Mouse (Mus musculus) forebrain, embryonic 16.5 days (tissue): ENCODE results near the gene Ano9. TPM values are rescaled to one million over a fixed set of nuclear protein-coding genes. Genes with fewer than 3 reads are reported as not detected.

Experiments used
- polyA plus RNA-seq: library from polyadenylated mRNA; unstranded; fragments of >200 nt; fragmentation: Nextera tagmentation; extraction: Ambion mirVana; gene quantifications from 2 replicates; pipeline ENCODE4 v1.2.1, GENCODE M21; 2015

The Ano9 gene
- polyA plus RNA-seq, 1 experiment from 2014 or later, result 0.22 TPM

Other genes starting within 250 kb of the Ano9 start
- 272 and 303 TPM in 2 replicates for gene Psmd13, start 235.8 kb downstream of the Ano9 start, polyA plus RNA-seq
- gene Sirt3, start 235.5 kb downstream of the Ano9 start, polyA plus RNA-seq, result 29.5 and 38.5 TPM in 2 replicates
- gene Cox8b, start 217.4 kb downstream of the Ano9 start, polyA plus RNA-seq, result not detected in 2 replicates
- 0.68 and 0.71 TPM in 2 replicates for gene Nlrp6, start 196.9 kb downstream of the Ano9 start, polyA plus RNA-seq
- gene Pgghg, start 176.4 kb downstream of the Ano9 start, polyA plus RNA-seq, result 8.9 and 10.1 TPM in 2 replicates
- gene Ifitm5, start 167.5 kb downstream of the Ano9 start, polyA plus RNA-seq, result 0.38 and 2.1 TPM in 2 replicates
- not detected in 2 replicates for gene Gm45717, start 161.9 kb downstream of the Ano9 start, polyA plus RNA-seq
- gene Ifitm2, start 161.8 kb downstream of the Ano9 start, polyA plus RNA-seq, result 126 and 150 TPM in 2 replicates
- gene Ifitm1, start 150.6 kb downstream of the Ano9 start, polyA plus RNA-seq, result 9.0 and 11.2 TPM in 2 replicates
- gene Ifitm3, start 107.0 kb downstream of the Ano9 start, polyA plus RNA-seq, result 21.0 and 26.1 TPM in 2 replicates
- 0.40 and 0.57 TPM in 2 replicates for gene Ifitm6, start 99.9 kb downstream of the Ano9 start, polyA plus RNA-seq
- not detected in 2 replicates for gene Gm17387, start 88.7 kb downstream of the Ano9 start, polyA plus RNA-seq
- gene B4galnt4, start 56.7 kb downstream of the Ano9 start, polyA plus RNA-seq, result 45.4 and 53.0 TPM in 2 replicates
- 0.17 TPM in 1 of 2 replicates, not detected in the other for gene Pkp3, start 39.6 kb downstream of the Ano9 start, polyA plus RNA-seq
- gene Sigirr, start 17.2 kb downstream of the Ano9 start, polyA plus RNA-seq, result 2.1 TPM in 2 replicates
- 74.9 and 78.9 TPM in 2 replicates for gene Ptdss2, start 4.6 kb upstream of the Ano9 start, polyA plus RNA-seq
- gene Rnh1, start 55.1 kb upstream of the Ano9 start, polyA plus RNA-seq, result 41.0 and 45.7 TPM in 2 replicates
- 105 and 113 TPM in 2 replicates for gene Hras, start 76.2 kb upstream of the Ano9 start, polyA plus RNA-seq
- 10.0 and 13.9 TPM in 2 replicates for gene Lrrc56, start 76.4 kb upstream of the Ano9 start, polyA plus RNA-seq
- 0.76 and 1.2 TPM in 2 replicates for gene Lmntd2, start 96.3 kb upstream of the Ano9 start, polyA plus RNA-seq
- 22.9 and 23.6 TPM in 2 replicates for gene Rassf7, start 98.1 kb upstream of the Ano9 start, polyA plus RNA-seq
- 90.2 and 96.1 TPM in 2 replicates for gene Phrf1, start 111.0 kb upstream of the Ano9 start, polyA plus RNA-seq
- 0.76 and 1.9 TPM in 2 replicates for gene Irf7, start 148.7 kb upstream of the Ano9 start, polyA plus RNA-seq
- gene Cdhr5, start 159.0 kb upstream of the Ano9 start, polyA plus RNA-seq, result not detected in 2 replicates
- 0.55 and 2.0 TPM in 2 replicates for gene Sct, start 161.3 kb upstream of the Ano9 start, polyA plus RNA-seq
- gene Drd4, start 174.2 kb upstream of the Ano9 start, polyA plus RNA-seq, result 0.47 and 0.52 TPM in 2 replicates
- gene Deaf1, start 209.9 kb upstream of the Ano9 start, polyA plus RNA-seq, result 144 and 164 TPM in 2 replicates
- 53.6 and 62.2 TPM in 2 replicates for gene Tmem80, start 209.9 kb upstream of the Ano9 start, polyA plus RNA-seq
- gene Eps8l2, start 221.1 kb upstream of the Ano9 start, polyA plus RNA-seq, result 0.67 and 0.93 TPM in 2 replicates